Mouse (Mus musculus): ENCODE data around the gene Slc12a8.

GRCm38 (mm10) chr16:33508082-33508481, 9.0 kb upstream of the Slc12a8 start:
- no peak for TF ChIP-seq MAFK (IDR thresholded peaks at IDR 0.05; ENCODE audit: insufficient read depth, low read depth, low read length)
- no peak for TF ChIP-seq ZNF384 (IDR thresholded peaks at IDR 0.05; ENCODE audit: low read depth, low read length)
- TF ChIP-seq ZC3H11A (IDR thresholded peaks at IDR 0.05; ENCODE audit: borderline replicate concordance, low read depth, low read length), result no peak
- TF ChIP-seq CHD2 (IDR thresholded peaks at IDR 0.05; ENCODE audit: low read depth, low read length), result no peak
- TF ChIP-seq HCFC1 (IDR thresholded peaks at IDR 0.05; ENCODE audit: borderline replicate concordance, insufficient read depth, low read length), result no peak

Data from ES-E14 (cell line).